Mouse (Mus musculus): ENCODE results near the gene Dnah9. TPM values are rescaled to one million over a fixed set of nuclear protein-coding genes. Genes with fewer than 3 reads are reported as not detected.

Dnah9 gene
- total and polyA plus RNA-seq, 3 experiments = 0.01 TPM; not detected in 2

- no peak for TF ChIP-seq POLR2AphosphoS2 (IDR thresholded peaks at IDR 0.05; ENCODE audit: low read length)
Measured at GRCm38 (mm10) chr11:65818193-65818592, 350.2 kb downstream of the Dnah9 start (continued).

GRCm38 (mm10) chr11:65816237-65816636 is 352.1 kb downstream of the Dnah9 start:
- Histone ChIP-seq H3K27me3 (ENCODE audit: control insufficient read depth in 1 of 2, insufficient read depth in 2 of 2, low read length in 2 of 2) (no peaks in the 10 kb centered on the region), H3K9ac (ENCODE audit: control insufficient read depth, low read depth, low read length, poor library complexity, severe bottlenecking) (no peak overlapping the region), H3K4me3 (ENCODE audit: control insufficient read depth in 1 of 2, insufficient read depth in 1 of 2, low read depth in 2 of 2, low read length in 2 of 2) (no peak overlapping the region), H3K4me1 (ENCODE audit: control insufficient read depth in 1 of 2, insufficient read depth in 2 of 2, low read length in 2 of 2) (no peaks in the 10 kb centered on the region; a peak in 1 of 4 replicates), H3K9me3 (replicated peaks; ENCODE audit: insufficient read depth, low read length) (no peaks in the 10 kb centered on the region), H3K79me2 (ENCODE audit: control insufficient read depth, insufficient read depth, low read length, poor library complexity) (peaks cover 9% of the 10 kb centered on the region; the same call in 1 of the 2 replicates), H3K36me3 (ENCODE audit: control insufficient read depth in 1 of 2, insufficient read depth in 2 of 2, low read length in 2 of 2) (peaks cover 0 to 18% of the 10 kb centered on the region in 2 experiments; a peak in 2 of 4 replicates), H3K27ac (ENCODE audit: control insufficient read depth, low read depth, low read length) (no peak overlapping the region)
- no peak for DNase-seq (ENCODE audit: low read depth, low spot score)
- TF ChIP-seq TAL1 (IDR thresholded peaks at IDR 0.05; ENCODE audit: low read length) (no peak), TBP (IDR thresholded peaks at IDR 0.05; ENCODE audit: low read depth, low read length) (no peak), MEF2A (IDR thresholded peaks at IDR 0.05; ENCODE audit: extremely low read depth, insufficient replicate concordance, low read depth, low read length, poor library complexity, severe bottlenecking) (no peak), ELF1 (IDR thresholded peaks at IDR 0.05; ENCODE audit: low read depth, low read length) (no peak), ZNF384 (IDR thresholded peaks at IDR 0.05; ENCODE audit: low read depth, low read length) (no peak), POLR2AphosphoS5 (IDR thresholded peaks at IDR 0.05; ENCODE audit: borderline replicate concordance, low read depth, low read length) (no peak), E2F4 (IDR thresholded peaks at IDR 0.05; ENCODE audit: borderline replicate concordance, low read depth, low read length) (no peak), ZKSCAN1 (IDR thresholded peaks at IDR 0.05; ENCODE audit: low read depth, low read length) (no peak), SIN3A (IDR thresholded peaks at IDR 0.05; ENCODE audit: low read length) (no peak), GABPA (IDR thresholded peaks at IDR 0.05; ENCODE audit: low read depth, low read length) (no peak), EP300 (IDR thresholded peaks at IDR 0.05; ENCODE audit: low read depth in 1 of 2, low read length in 2 of 2) (no peak), USF2 (IDR thresholded peaks at IDR 0.05; ENCODE audit: borderline replicate concordance in 1 of 2, insufficient read depth in 1 of 2, low read depth in 1 of 2, low read length in 2 of 2) (no peak), MAX (IDR thresholded peaks at IDR 0.05; ENCODE audit: low read length) (no peak), POLR2A (IDR thresholded peaks at IDR 0.05; ENCODE audit: control insufficient read depth in 1 of 2, insufficient read depth in 1 of 2, low read depth in 1 of 2, low read length in 2 of 2, poor library complexity in 1 of 2) (no peak), CTCF (IDR thresholded peaks at IDR 0.05 in 2 of 3, conservative IDR thresholded peaks at IDR 0.05 in 1 of 3; ENCODE audit: control insufficient read depth in 1 of 3, insufficient read depth in 1 of 3, low read depth in 2 of 3, low read length in 3 of 3, poor library complexity in 1 of 3, severe bottlenecking in 1 of 3) (no peak), KAT2A (conservative IDR thresholded peaks at IDR 0.05; ENCODE audit: low read depth, low read length) (no peak), MAZ (IDR thresholded peaks at IDR 0.05; ENCODE audit: low read depth, low read length) (no peak), MYC (IDR thresholded peaks at IDR 0.05; ENCODE audit: low read depth, low read length) (no peak)

- TF ChIP-seq POLR2A (IDR thresholded peaks at IDR 0.05; ENCODE audit: control insufficient read depth in 1 of 2, insufficient read depth in 1 of 2, low read depth in 1 of 2, low read length in 2 of 2, poor library complexity in 1 of 2) (no peak), SMC3 (IDR thresholded peaks at IDR 0.05; ENCODE audit: low read depth, low read length) (no peak), TCF12 (IDR thresholded peaks at IDR 0.05; ENCODE audit: low read depth, low read length) (no peak), ZMIZ1 (IDR thresholded peaks at IDR 0.05; ENCODE audit: low read depth, low read length) (no peak), EP300 (IDR thresholded peaks at IDR 0.05; ENCODE audit: low read depth in 1 of 2, low read length in 2 of 2) (no peak), CHD2 (IDR thresholded peaks at IDR 0.05; ENCODE audit: low read length) (no peak), POLR2AphosphoS5 (IDR thresholded peaks at IDR 0.05; ENCODE audit: borderline replicate concordance, low read depth, low read length) (no peak), MAFK (IDR thresholded peaks at IDR 0.05; ENCODE audit: borderline replicate concordance, low read depth, low read length) (no peak), MXI1 (IDR thresholded peaks at IDR 0.05; ENCODE audit: low read depth, low read length) (no peak), KAT2A (conservative IDR thresholded peaks at IDR 0.05; ENCODE audit: low read depth, low read length) (no peak), MYB (IDR thresholded peaks at IDR 0.05; ENCODE audit: low read depth, low read length) (no peak), MYC (IDR thresholded peaks at IDR 0.05; ENCODE audit: low read depth, low read length) (no peak), HCFC1 (IDR thresholded peaks at IDR 0.05; ENCODE audit: low read depth, low read length) (no peak), MAZ (IDR thresholded peaks at IDR 0.05; ENCODE audit: low read depth, low read length) (no peak), E2F4 (IDR thresholded peaks at IDR 0.05; ENCODE audit: borderline replicate concordance, low read depth, low read length) (no peak), ETS1 (IDR thresholded peaks at IDR 0.05; ENCODE audit: low read depth, low read length) (no peak), ZNF384 (IDR thresholded peaks at IDR 0.05; ENCODE audit: low read depth, low read length) (no peak), CTCF (IDR thresholded peaks at IDR 0.05 in 2 of 3, conservative IDR thresholded peaks at IDR 0.05 in 1 of 3; ENCODE audit: control insufficient read depth in 1 of 3, insufficient read depth in 1 of 3, low read depth in 2 of 3, low read length in 3 of 3, poor library complexity in 1 of 3, severe bottlenecking in 1 of 3) (no peak)
- no peak for DNase-seq (ENCODE audit: low read depth, low spot score)
- peaks cover 6 to 16% of the 10 kb centered on the region in 2 experiments for H3K36me3 ChIP-seq (ENCODE audit: control insufficient read depth in 1 of 2, insufficient read depth in 2 of 2, low read length in 2 of 2)
- no peak overlapping the region for H3K9ac ChIP-seq (ENCODE audit: control insufficient read depth, low read depth, low read length, poor library complexity, severe bottlenecking)
- H3K4me3 ChIP-seq (ENCODE audit: control insufficient read depth in 1 of 2, insufficient read depth in 1 of 2, low read depth in 2 of 2, low read length in 2 of 2) = no peak overlapping the region
- peaks cover 12% of the 10 kb centered on the region for H3K79me2 ChIP-seq (ENCODE audit: control insufficient read depth, insufficient read depth, low read length, poor library complexity)
- H3K9me3 ChIP-seq (replicated peaks; ENCODE audit: insufficient read depth, low read length) = no peaks in the 10 kb centered on the region
- H3K4me1 ChIP-seq (ENCODE audit: control insufficient read depth in 1 of 2, insufficient read depth in 2 of 2, low read length in 2 of 2) = peaks cover 2 to 4% of the 10 kb centered on the region in 2 experiments
- no peak overlapping the region for H3K27ac ChIP-seq (ENCODE audit: control insufficient read depth, low read depth, low read length)
- H3K27me3 ChIP-seq (ENCODE audit: control insufficient read depth in 1 of 2, insufficient read depth in 2 of 2, low read length in 2 of 2) = no peaks in the 10 kb centered on the region
Measured at GRCm38 (mm10) chr11:65814381-65814780, 354.0 kb downstream of the Dnah9 start.
